25 mouse cellular contexts compared by ENCODE assay signal in genomic region chr1:87749360-87749973, GRCm38 (mm10). TPM values are rescaled to one million over a fixed set of nuclear protein-coding genes. Genes with fewer than 3 reads are reported as not detected.
DNase-seq lines count a peak whose midpoint lies in the region; ATAC-seq and TF ChIP-seq lines count a peak whose summit lies in the region.
"Had no signal": no experiment of that assay in that cellular context is flagged by ENCODE, and none has a peak within 500 bp of the region (broad histone marks: within the 10 kb centered on the region; RNA-seq: fewer than 3 reads in every experiment).

No protein-coding gene starts in this region.

- no peaks in the 10 kb centered on the region for H3K9me3 ChIP-seq in MEL (replicated peaks; ENCODE audit: insufficient read depth, low read length)
- H3K9me3 ChIP-seq in hindbrain, embryonic 10.5 days = no peaks in the 10 kb centered on the region
- H3K9me3 ChIP-seq: embryonic facial prominence, embryonic 13.5 days; embryonic facial prominence, embryonic 15.5 days; forebrain, embryonic 10.5 days; forebrain, embryonic 12.5 days; G1E had no signal

- peak in 1 of 2 experiments; percentile 26; a peak in 1 of 4 replicates for TF ChIP-seq EP300 in MEL (IDR thresholded peaks at IDR 0.05; ENCODE audit: low read depth in 1 of 2, low read length in 2 of 2)

- TF ChIP-seq POLR2A in MEL (IDR thresholded peaks at IDR 0.05; ENCODE audit: control insufficient read depth in 1 of 2, insufficient read depth in 1 of 2, low read depth in 1 of 2, low read length in 2 of 2, poor library complexity in 1 of 2) = no peak

- H3K27me3 ChIP-seq in MEL (ENCODE audit: control insufficient read depth in 1 of 2, insufficient read depth in 2 of 2, low read length in 2 of 2) = no peaks in the 10 kb centered on the region
- H3K27me3 ChIP-seq in hindbrain, embryonic 10.5 days (ENCODE audit: insufficient read depth, poor library complexity, severe bottlenecking) = no peaks in the 10 kb centered on the region
- H3K27me3 ChIP-seq: forebrain, embryonic 12.5 days had no signal

- peak; percentile 58 for DNase-seq in MEL (ENCODE audit: low read depth, low spot score)
- DNase-seq in hindbrain, embryonic 10.5 days (ENCODE audit: low spot score) = no peak
- DNase-seq in urinary bladder, postnatal 10 days (ENCODE audit: low spot score) = no peak
- no peak for DNase-seq in kidney, postnatal 4 days
- DNase-seq: adrenal gland, adult 2 months; adrenal gland, postnatal 10 days; adrenal gland, postnatal 25 days; B cell, adult 2 months; cerebellum, adult 11 months; cerebellum, adult 18-20 months; cerebellum, adult 8-10 months; cerebellum, adult 9-11 months; cerebellum, postnatal 14 days; cerebellum, postnatal 36 days; embryo, embryonic 11 days had no signal

- peaks cover 0 to 3% of the 10 kb centered on the region in 2 experiments; a peak in 2 of 4 replicates for H3K36me3 ChIP-seq in MEL (ENCODE audit: control insufficient read depth in 1 of 2, insufficient read depth in 2 of 2, low read length in 2 of 2)
- H3K36me3 ChIP-seq in hindbrain, embryonic 10.5 days = no peaks in the 10 kb centered on the region
- H3K36me3 ChIP-seq: embryonic facial prominence, embryonic 13.5 days; embryonic facial prominence, embryonic 15.5 days; forebrain, embryonic 10.5 days; forebrain, embryonic 12.5 days; G1E had no signal

- ATAC-seq in erythroblast, adult 5-6 weeks (replicated peaks; ENCODE audit: low FRiP score, poor library complexity, severe bottlenecking) = peak; percentile 67
- peak; percentile 63 for ATAC-seq in megakaryocyte progenitor cell, adult 5-6 weeks (replicated peaks; ENCODE audit: poor library complexity)
- ATAC-seq: CD4-positive, CD25-positive, alpha-beta regulatory T cell, adult 4 months; forebrain, embryonic 14.5 days; forebrain, embryonic 16.5 days had no signal

- no peak for TF ChIP-seq CTCF in MEL (IDR thresholded peaks at IDR 0.05 in 2 of 3, conservative IDR thresholded peaks at IDR 0.05 in 1 of 3; ENCODE audit: control insufficient read depth in 1 of 3, insufficient read depth in 1 of 3, low read depth in 2 of 3, low read length in 3 of 3, poor library complexity in 1 of 3, severe bottlenecking in 1 of 3)

- no peak overlapping the region for H3K9ac ChIP-seq in MEL (ENCODE audit: control insufficient read depth, low read depth, low read length, poor library complexity, severe bottlenecking)
- H3K9ac ChIP-seq: embryonic facial prominence, embryonic 13.5 days; embryonic facial prominence, embryonic 15.5 days; forebrain, embryonic 12.5 days had no signal

- no peak for TF ChIP-seq RAD21 in MEL (IDR thresholded peaks at IDR 0.05; ENCODE audit: low read depth, low read length)

- H3K4me3 ChIP-seq in MEL (ENCODE audit: control insufficient read depth in 1 of 2, insufficient read depth in 1 of 2, low read depth in 2 of 2, low read length in 2 of 2) = no peak overlapping the region
- H3K4me3 ChIP-seq in hindbrain, embryonic 10.5 days = no peak overlapping the region
- H3K4me3 ChIP-seq: embryonic facial prominence, embryonic 13.5 days; embryonic facial prominence, embryonic 15.5 days; forebrain, embryonic 10.5 days; forebrain, embryonic 12.5 days had no signal

- no peaks in the 10 kb centered on the region for H3K79me2 ChIP-seq in MEL (ENCODE audit: control insufficient read depth, insufficient read depth, low read length, poor library complexity)

- no peak overlapping the region for H3K27ac ChIP-seq in MEL (ENCODE audit: control insufficient read depth, low read depth, low read length)
- H3K27ac ChIP-seq in hindbrain, embryonic 10.5 days = no peak overlapping the region
- H3K27ac ChIP-seq: embryonic facial prominence, embryonic 13.5 days; embryonic facial prominence, embryonic 15.5 days; forebrain, embryonic 10.5 days; forebrain, embryonic 12.5 days had no signal

- peaks cover 3 to 6% of the 10 kb centered on the region in 2 experiments for H3K4me1 ChIP-seq in MEL (ENCODE audit: control insufficient read depth in 1 of 2, insufficient read depth in 2 of 2, low read length in 2 of 2)
- H3K4me1 ChIP-seq in hindbrain, embryonic 10.5 days (replicated peaks) = no peaks in the 10 kb centered on the region
- H3K4me1 ChIP-seq: embryonic facial prominence, embryonic 13.5 days; embryonic facial prominence, embryonic 15.5 days; forebrain, embryonic 10.5 days; forebrain, embryonic 12.5 days had no signal

TF ChIP-seq in MEL, 35 proteins besides CTCF, POLR2A, EP300 and RAD21:
- TF ChIP-seq UBTF (IDR thresholded peaks at IDR 0.05; ENCODE audit: borderline replicate concordance, insufficient read depth, low read depth, low read length) (no peak), ZC3H11A (IDR thresholded peaks at IDR 0.05; ENCODE audit: low read depth, low read length) (no peak), ELF1 (IDR thresholded peaks at IDR 0.05; ENCODE audit: low read depth, low read length) (no peak), ETS1 (IDR thresholded peaks at IDR 0.05; ENCODE audit: low read depth, low read length) (0 out of 2 replicates have a peak, but pooled peaks have one; percentile 21), SIN3A (IDR thresholded peaks at IDR 0.05; ENCODE audit: low read length) (peak; percentile 49), RCOR1 (IDR thresholded peaks at IDR 0.05; ENCODE audit: low read depth, low read length) (peak; percentile 38; the same call in 1 of the 2 replicates), SMC3 (IDR thresholded peaks at IDR 0.05; ENCODE audit: low read depth, low read length) (no peak), CHD2 (IDR thresholded peaks at IDR 0.05; ENCODE audit: low read length) (no peak), GATA1 (IDR thresholded peaks at IDR 0.05; ENCODE audit: low read depth, low read length) (peak; percentile 65)

RNA-seq across cellular contexts. Expression of gene Atg16l1, which starts 6.2 kb away (rescaled TPM):
- 25.7 and 34.0 TPM in 2 replicates for total RNA-seq in MEL (2012; rRNA removed)
- polyA plus RNA-seq in MEL (2012; ENCODE audit: insufficient read depth in 1 of 2, insufficient read length in 2 of 2, low read depth in 1 of 2, low replicate concordance in 2 of 2, missing spikeins in 1 of 2) = 10 to 100 TPM in 1 of 2 experiments, not detected in 1; 33.8 TPM
- total RNA-seq in erythroblast, adult 5-6 weeks (2015; ENCODE audit: low replicate concordance) = 38.9 and 57.8 TPM in 2 replicates
- 73.7 and 95.3 TPM in 2 replicates for total RNA-seq in erythroblast, adult 5-6 weeks (2017; ENCODE audit: low replicate concordance)
- total RNA-seq in megakaryocyte progenitor cell, adult 5-6 weeks (2015) = 21.4 and 24.8 TPM in 2 replicates
- total RNA-seq in megakaryocyte progenitor cell, adult 5-6 weeks (2017) = 30.2 and 40.9 TPM in 2 replicates
- 36.5 and 41.2 TPM in 2 replicates for polyA plus RNA-seq in hindbrain, embryonic 10.5 days (2016; fragmentation: Nextera tagmentation; extraction: Ambion mirVana)

RNA-seq across cellular contexts. Expression of gene Sag, which starts 54.0 kb away (rescaled TPM):
- total RNA-seq in MEL (2012; rRNA removed) = 2.5 and 4.3 TPM in 2 replicates
- 1 to 10 TPM in 1 of 2 experiments, not detected in 1; 4.1 TPM for polyA plus RNA-seq in MEL (2012; ENCODE audit: insufficient read depth in 1 of 2, insufficient read length in 2 of 2, low read depth in 1 of 2, low replicate concordance in 2 of 2, missing spikeins in 1 of 2)
- total RNA-seq in erythroblast, adult 5-6 weeks (2015; ENCODE audit: low replicate concordance) = 0.21 TPM in 1 of 2 replicates, not detected in the other
- total RNA-seq in erythroblast, adult 5-6 weeks (2017; ENCODE audit: low replicate concordance) = 0.56 and 3.7 TPM in 2 replicates
- total RNA-seq in megakaryocyte progenitor cell, adult 5-6 weeks (2015) = 0.46 and 0.62 TPM in 2 replicates
- total RNA-seq in megakaryocyte progenitor cell, adult 5-6 weeks (2017) = 0.14 and 0.25 TPM in 2 replicates
- 2.5 and 3.3 TPM in 2 replicates for polyA plus RNA-seq in hindbrain, embryonic 10.5 days (2016; fragmentation: Nextera tagmentation; extraction: Ambion mirVana)
- polyA plus RNA-seq: G1E had no signal
